Mouse (Mus musculus): ENCODE data around the gene Lrmp.

GRCm38 (mm10) chr6:145079087-145079759, 36.2 kb upstream of the Lrmp start:
- TF ChIP-seq CTCF (IDR thresholded peaks at IDR 0.05; ENCODE audit: extremely low read depth, insufficient read depth, insufficient read length, insufficient replicate concordance): no peak
- TF ChIP-seq POLR2A (IDR thresholded peaks at IDR 0.05; ENCODE audit: low read depth, low read length): no peak
